In genomic region chr5:62113226-62113625, GRCm38 (mm10) we compare ENCODE assay signal across 32 mouse cellular contexts.
"Had no signal": no experiment of that assay in that cellular context is flagged by ENCODE, and none has a peak within 500 bp of the region (broad histone marks: within the 10 kb centered on the region; RNA-seq: fewer than 3 reads in every experiment).

No protein-coding gene starts in this region.

- ATAC-seq: liver, embryonic 12.5 days; liver, postnatal 0 days; lung, postnatal 0 days; midbrain, embryonic 13.5 days; midbrain, embryonic 15.5 days; midbrain, embryonic 16.5 days had no signal

- H3K9ac ChIP-seq: limb, embryonic 12.5 days; limb, embryonic 13.5 days; limb, embryonic 15.5 days; liver, embryonic 12.5 days; liver, embryonic 13.5 days; liver, embryonic 14.5 days; liver, embryonic 15.5 days; liver, postnatal 0 days; lung, embryonic 14.5 days; lung, embryonic 15.5 days; midbrain, embryonic 12.5 days; midbrain, embryonic 13.5 days; midbrain, embryonic 15.5 days; neural tube, embryonic 12.5 days had no signal

- H3K4me2 ChIP-seq: limb, embryonic 12.5 days; limb, embryonic 13.5 days; limb, embryonic 15.5 days; liver, embryonic 11.5 days; liver, embryonic 12.5 days; liver, embryonic 13.5 days; liver, embryonic 15.5 days; lung, embryonic 14.5 days; lung, embryonic 15.5 days; midbrain, embryonic 11.5 days; midbrain, embryonic 12.5 days; midbrain, embryonic 13.5 days; midbrain, embryonic 15.5 days; neural tube, embryonic 12.5 days had no signal

- H3K36me3 ChIP-seq: limb, embryonic 10.5 days; limb, embryonic 12.5 days; limb, embryonic 13.5 days; limb, embryonic 15.5 days; liver, embryonic 12.5 days; liver, embryonic 13.5 days; liver, embryonic 15.5 days; lung, embryonic 15.5 days; midbrain, embryonic 10.5 days; midbrain, embryonic 12.5 days; midbrain, embryonic 13.5 days; midbrain, embryonic 15.5 days; neural tube, embryonic 12.5 days had no signal

- H3K27ac ChIP-seq: limb, embryonic 10.5 days; limb, embryonic 12.5 days; limb, embryonic 13.5 days; limb, embryonic 15.5 days; liver, embryonic 12.5 days; liver, embryonic 13.5 days; liver, embryonic 14.5 days; liver, embryonic 15.5 days; lung, embryonic 15.5 days; macrophage; midbrain, embryonic 10.5 days; midbrain, embryonic 12.5 days; midbrain, embryonic 13.5 days; midbrain, embryonic 15.5 days; neural tube, embryonic 12.5 days had no signal

- DNase-seq: left cerebral cortex, postnatal 4 days; liver; liver, embryonic 13.5 days; liver, postnatal 0 days; lung, adult 18-20 months; lung, adult 2 months; lung, embryonic 14.5 days; lung, postnatal 10 days; lung, postnatal 14 days; lung, postnatal 36 days; lung, postnatal 4 days; midbrain, embryonic 14.5 days had no signal

- H3K4me3 ChIP-seq: limb, embryonic 10.5 days; limb, embryonic 12.5 days; limb, embryonic 13.5 days; limb, embryonic 15.5 days; liver, embryonic 12.5 days; liver, embryonic 13.5 days; liver, embryonic 15.5 days; lung, embryonic 15.5 days; megakaryocyte, embryonic 14.5 days; midbrain, embryonic 10.5 days; midbrain, embryonic 12.5 days; midbrain, embryonic 13.5 days; midbrain, embryonic 15.5 days; myocyte; neural tube, embryonic 12.5 days had no signal

- H3K27me3 ChIP-seq: limb, embryonic 12.5 days; limb, embryonic 13.5 days; limb, embryonic 15.5 days; liver, embryonic 12.5 days; liver, embryonic 13.5 days; liver, embryonic 15.5 days; lung, embryonic 15.5 days; megakaryocyte, embryonic 14.5 days; midbrain, embryonic 12.5 days; midbrain, embryonic 13.5 days; midbrain, embryonic 15.5 days; neural tube, embryonic 12.5 days had no signal

- H3K9me3 ChIP-seq: limb, embryonic 10.5 days; limb, embryonic 12.5 days; limb, embryonic 13.5 days; limb, embryonic 15.5 days; liver, embryonic 12.5 days; liver, embryonic 13.5 days; liver, embryonic 15.5 days; lung, embryonic 15.5 days; megakaryocyte, embryonic 14.5 days; midbrain, embryonic 10.5 days; midbrain, embryonic 12.5 days; midbrain, embryonic 13.5 days; midbrain, embryonic 15.5 days; neural tube, embryonic 12.5 days had no signal

- H3K4me1 ChIP-seq: limb, embryonic 10.5 days; limb, embryonic 12.5 days; limb, embryonic 13.5 days; limb, embryonic 15.5 days; liver, embryonic 12.5 days; liver, embryonic 13.5 days; liver, embryonic 15.5 days; lung, embryonic 15.5 days; megakaryocyte, embryonic 14.5 days; midbrain, embryonic 10.5 days; midbrain, embryonic 12.5 days; midbrain, embryonic 13.5 days; midbrain, embryonic 15.5 days; neural tube, embryonic 12.5 days had no signal
